Mouse (Mus musculus) megakaryocyte, embryonic 14.5 days (primary cell): ENCODE measurements around the gene Spg11.

Experiments used
- FLI1 ChIP-seq: IDR thresholded peaks from 2 replicates; pipeline ENCODE4 v1.6.1; 2012; ENCODE audit warnings: low read length, inconsistent platforms, mixed read lengths
- GATA1 ChIP-seq: IDR thresholded peaks from 3 replicates; pipeline ENCODE4 v1.6.1; 2012; ENCODE audit warnings: mixed read lengths, low read length, inconsistent platforms, borderline replicate concordance

DNA sequence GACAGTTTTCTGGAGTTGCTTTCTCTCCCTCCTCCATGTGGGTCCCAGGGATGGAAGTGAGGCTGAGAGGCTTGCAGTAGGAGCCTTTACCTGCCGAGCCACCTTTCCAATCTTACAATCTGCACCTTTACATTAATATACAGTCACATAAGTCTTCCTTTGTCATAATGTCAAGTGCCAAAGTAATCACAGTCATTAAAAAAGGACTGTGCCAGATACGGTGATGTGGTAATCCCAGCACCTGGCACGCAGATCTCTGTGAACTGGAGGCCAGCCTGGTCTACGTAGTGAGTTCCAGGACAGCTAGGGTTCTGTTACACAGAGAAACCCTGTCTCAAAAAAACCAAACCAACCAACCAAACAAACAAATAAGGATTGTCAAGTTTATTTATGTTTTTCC lies 24.3 kb downstream of the Spg11 start:
- TF ChIP-seq GATA1 = no peak
- no peak for TF ChIP-seq FLI1
